Mouse (Mus musculus) right cerebral cortex, postnatal 4 days (tissue): ENCODE data around the gene Atp6v1g2.
A peak's percentile ranks its signal among the peaks of the same experiment; 100 is the strongest.

ENCODE experiments used
- DNase-seq: peaks from one replicate; pipeline ENCODE4 v3.0.0-alpha.2; 2022

Gene Atp6v1g2

DNA sequence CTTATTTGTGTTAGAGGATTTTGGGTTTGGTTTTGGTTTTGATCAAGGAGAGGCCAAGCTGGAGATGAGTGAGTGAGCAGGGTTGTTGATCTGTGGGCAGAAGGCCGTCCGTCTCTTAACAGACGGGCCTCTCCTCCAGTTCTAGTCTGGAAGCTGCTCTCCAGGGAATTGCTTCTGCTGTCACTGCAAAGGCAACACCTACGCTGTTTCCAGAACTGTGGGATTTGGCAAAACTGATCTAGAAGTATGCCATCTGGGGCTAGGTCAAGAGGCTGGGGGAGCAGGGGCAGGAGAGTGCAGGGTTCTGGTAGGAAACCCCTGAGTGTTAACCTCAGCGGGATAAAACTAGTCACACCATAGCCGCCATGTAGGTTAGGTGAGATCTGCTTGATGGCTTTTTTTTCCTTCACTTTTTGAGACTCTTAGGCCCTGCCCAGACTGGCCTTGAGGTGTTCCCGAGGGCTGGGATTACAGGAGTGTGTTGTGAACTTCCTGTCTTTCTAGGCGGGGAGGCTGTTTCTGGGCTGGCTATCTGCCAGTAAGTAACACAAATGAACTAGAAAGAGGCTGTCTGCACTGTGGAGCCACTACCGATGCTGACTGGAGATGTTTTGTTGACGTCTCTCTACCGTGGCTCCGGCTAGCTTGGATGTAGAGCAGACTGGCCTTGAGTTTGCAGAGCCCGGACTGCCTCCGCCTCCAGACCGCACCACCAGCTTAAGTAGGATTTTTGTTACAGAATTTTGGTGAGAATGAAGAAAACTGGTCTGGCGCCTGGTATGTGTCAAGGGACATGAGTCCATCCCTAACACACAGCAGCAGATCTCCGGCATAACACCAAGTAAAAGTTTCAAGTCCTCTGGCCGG, at the start of gene Atp6v1g2:
Atp6v1g2 (plus strand) TSS at position 547 of the 867 bp plus-strand sequence.
- DNase-seq = no peak

GRCm38 (mm10) chr17:35185639-35186611, 47.5 kb upstream of the Atp6v1g2 start:
- DNase-seq = peak; percentile 52

- DNase-seq = no peak
Observed at GRCm38 (mm10) chr17:35186681-35187080, 46.8 kb upstream of the Atp6v1g2 start.

DNA sequence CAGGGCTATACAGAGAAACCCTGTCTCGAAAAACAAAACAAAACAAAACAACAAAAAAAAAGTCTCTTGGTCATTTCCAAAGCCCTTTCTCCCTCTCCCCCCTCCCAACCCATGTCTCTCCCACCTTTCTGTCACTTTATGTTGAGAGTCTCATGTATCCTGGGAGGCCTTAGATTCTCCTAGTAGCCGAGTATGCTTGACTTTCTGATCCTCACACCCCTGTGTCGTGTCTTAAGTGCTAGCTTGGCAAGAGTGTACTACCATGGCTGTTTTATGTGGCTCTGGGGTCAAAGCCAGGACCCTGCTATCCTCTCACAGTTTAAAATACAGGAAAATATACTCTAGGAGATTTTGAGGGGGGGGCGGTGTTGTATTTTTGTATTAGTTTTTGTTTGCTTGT, 46.1 kb upstream of the Atp6v1g2 start:
- DNase-seq = no peak

- no peak for DNase-seq
Observed at GRCm38 (mm10) chr17:35187959-35188610, 45.4 kb upstream of the Atp6v1g2 start, which contains the start of gene Lst1. Gene Lst1, minus strand, starts transcription at chr17:35188439.

- no peak for DNase-seq
Observed at GRCm38 (mm10) chr17:35189186-35189585, 44.3 kb upstream of the Atp6v1g2 start.

DNA sequence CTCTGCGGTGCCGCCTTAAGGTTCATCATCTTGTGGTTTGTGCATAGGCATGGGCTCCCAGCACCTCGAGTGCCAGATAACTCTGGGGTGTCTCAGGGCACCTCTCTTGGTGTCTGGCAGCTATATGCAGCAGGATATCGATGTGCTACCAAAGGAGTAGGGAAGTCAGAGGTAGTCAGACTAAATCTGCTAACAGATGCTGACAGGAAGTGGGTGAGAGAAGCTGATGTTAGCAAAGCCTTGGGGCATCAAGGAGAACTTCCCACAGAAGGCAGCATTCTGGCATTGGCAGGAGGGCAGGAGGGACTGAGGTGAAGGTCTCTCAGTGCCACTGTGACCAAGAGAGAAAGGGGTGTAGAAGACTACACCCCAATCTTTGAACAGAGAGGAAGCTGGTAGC, 43.4 kb upstream of the Atp6v1g2 start:
- DNase-seq = no peak

DNA sequence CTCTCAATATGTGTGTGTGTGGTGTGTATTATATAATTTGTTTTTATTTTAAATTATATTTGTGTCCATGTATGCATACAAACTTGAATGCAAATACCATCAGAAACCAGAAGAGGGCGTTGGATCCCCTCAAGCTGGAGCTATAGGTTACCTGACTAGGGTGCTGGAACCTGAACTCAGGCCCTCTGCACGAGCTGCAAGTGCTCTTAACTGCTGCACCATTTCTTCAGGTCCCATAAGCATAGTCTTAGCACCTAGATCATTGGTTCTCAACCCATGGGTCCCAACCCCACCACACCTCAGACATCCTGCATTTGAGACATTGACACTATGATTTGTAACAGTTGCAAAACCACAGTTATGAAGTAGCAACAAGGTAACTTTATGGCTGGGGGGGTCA, 41.7 kb upstream of the Atp6v1g2 start:
- no peak for DNase-seq

GRCm38 (mm10) chr17:35192924-35193323, 40.5 kb upstream of the Atp6v1g2 start:
- no peak for DNase-seq

DNA sequence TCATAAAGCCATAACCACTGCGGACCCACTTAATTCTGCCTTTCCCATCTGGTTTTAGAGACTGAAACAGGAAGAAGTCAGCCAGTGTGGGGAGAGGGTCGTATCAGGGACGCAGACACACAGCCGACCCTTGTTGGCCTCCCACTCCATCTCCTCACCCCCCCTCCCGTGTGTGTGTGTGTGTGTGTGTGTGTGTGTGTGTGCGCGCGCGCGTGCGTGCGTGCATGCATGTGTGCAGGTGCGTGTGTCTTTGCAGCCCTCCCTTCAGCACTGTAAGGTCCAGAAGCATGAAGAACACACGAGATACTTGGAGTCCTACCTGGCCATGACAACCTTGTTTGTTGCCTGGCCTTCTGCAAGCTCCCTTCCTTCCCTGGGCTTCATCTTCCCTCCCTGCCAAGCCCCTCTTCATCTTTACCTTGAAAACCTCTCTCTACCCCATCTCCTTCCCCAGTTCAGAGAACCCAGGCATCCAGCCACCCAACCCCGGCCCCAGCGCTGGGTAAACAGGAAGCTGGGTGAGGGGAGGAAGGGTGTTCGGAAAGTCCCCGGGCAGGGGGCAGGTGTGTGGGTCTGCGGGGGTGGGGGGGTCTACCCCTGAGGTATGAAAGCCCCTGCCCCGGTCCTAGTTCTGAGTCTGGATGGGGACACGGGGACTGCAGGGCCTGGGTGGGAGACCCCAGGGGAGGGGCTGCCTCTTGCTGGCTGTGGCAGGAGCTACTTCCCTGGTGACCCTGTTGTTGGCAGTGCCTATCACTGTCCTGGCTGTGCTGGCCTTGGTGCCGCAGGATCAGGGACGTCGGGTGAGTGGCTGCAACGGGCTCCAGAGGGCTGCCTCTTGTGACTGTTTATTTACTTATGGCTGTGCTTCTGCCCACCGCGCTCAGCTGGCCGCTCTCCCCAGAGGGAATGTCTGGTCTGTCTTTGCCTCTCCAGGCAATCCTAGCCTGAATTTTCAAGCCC, 39.3 kb upstream of the Atp6v1g2 start, which contains the start of gene Ltb:
Ltb (plus strand) TSS at position 559 of the 963 bp plus-strand sequence.
- DNase-seq = no peak

- DNase-seq = no peak
Observed at GRCm38 (mm10) chr17:35194844-35195630, 38.4 kb upstream of the Atp6v1g2 start.

DNA sequence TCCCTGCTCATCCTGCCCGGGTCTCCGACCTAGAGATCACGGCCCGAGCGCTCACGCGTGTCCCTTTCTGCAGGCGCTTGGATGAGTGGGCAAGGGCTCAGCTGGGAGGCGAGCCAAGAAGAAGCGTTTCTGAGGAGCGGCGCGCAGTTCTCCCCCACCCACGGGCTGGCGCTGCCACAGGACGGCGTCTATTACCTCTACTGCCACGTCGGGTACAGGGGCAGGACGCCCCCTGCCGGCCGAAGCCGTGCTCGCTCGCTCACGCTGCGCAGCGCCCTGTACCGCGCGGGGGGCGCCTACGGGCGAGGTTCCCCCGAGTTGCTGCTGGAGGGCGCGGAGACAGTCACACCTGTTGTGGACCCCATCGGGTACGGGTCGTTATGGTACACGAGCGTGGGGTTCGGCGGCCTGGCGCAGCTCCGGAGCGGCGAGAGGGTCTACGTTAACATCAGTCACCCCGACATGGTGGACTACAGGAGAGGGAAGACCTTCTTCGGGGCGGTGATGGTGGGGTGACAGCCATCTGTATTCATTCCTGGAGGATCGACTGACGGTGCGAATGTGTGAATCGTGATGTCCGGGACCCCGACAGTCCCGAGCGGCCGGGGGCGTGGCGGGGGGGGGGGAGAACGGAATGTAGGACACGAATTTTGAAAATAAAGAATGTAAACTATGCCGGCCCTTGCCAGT, 37.7 kb upstream of the Atp6v1g2 start:
- DNase-seq = peak; percentile 87

DNA sequence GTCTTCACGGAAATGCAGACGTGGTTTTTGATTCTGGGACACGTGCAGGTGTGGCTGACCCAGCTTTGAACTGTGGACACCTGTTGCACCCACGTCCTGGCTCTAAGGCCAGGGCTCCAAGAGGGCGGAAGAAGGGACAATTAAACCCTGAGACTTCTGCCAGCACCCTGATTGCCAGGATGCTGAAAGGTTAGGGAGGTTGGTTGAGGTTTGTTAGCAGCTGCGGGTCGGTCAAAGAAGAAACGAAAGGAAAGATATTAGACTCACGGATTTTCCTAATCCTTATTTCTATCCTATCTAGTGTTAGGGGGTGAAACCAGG, 37.2 kb upstream of the Atp6v1g2 start:
- no peak for DNase-seq

DNA sequence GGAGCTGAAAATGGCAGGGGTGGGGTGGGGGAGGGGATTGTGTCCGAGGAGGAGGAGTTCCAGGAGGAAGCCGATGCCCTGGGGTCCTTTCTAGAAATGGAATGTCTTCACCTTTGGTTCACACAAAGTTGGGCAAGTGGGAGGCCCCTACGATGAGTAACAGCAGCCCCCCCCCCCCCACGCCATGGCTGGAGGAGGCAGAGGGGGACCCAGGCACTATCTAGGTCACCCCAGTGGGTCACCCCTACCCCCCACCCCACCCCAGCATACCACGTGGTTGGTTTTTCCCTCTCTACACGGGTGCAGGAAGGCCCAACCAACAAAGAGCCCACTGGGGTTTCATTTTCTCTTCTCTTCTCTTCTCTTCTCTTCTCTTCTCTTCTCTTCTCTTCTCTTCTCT, 36.3 kb upstream of the Atp6v1g2 start:
- no peak for DNase-seq

GRCm38 (mm10) chr17:35198029-35198428, 35.4 kb upstream of the Atp6v1g2 start:
- DNase-seq = no peak

- no peak for DNase-seq
Observed at GRCm38 (mm10) chr17:35198946-35199345, 34.5 kb upstream of the Atp6v1g2 start.

GRCm38 (mm10) chr17:35200398-35200797, 33.1 kb upstream of the Atp6v1g2 start:
- no peak for DNase-seq

DNA sequence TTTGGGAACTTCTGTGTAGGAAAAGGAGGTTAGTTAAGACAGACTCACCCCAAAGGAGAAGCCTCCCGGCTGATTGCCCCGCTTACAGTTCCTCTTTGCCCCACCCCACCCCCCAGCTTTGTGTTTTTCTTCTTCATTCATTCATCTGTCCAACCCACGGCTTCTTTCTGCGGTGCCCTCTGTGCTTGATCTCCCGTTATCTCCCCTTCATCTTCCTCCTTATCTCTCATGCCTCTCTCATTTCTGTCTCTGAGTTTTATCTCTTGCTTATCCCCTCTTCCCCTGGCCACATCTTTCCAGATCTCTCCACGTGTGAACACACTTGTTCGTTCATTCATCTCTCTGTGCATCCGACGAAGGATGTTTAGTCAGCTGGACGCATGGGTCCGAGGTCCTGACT, 32.3 kb upstream of the Atp6v1g2 start:
- no peak for DNase-seq

- no peak for DNase-seq
Observed at GRCm38 (mm10) chr17:35201787-35202186, 31.7 kb upstream of the Atp6v1g2 start, which contains the start of gene Tnf. Gene Tnf, minus strand, starts transcription at chr17:35202007.

GRCm38 (mm10) chr17:35202442-35202841, 31.0 kb upstream of the Atp6v1g2 start:
- DNase-seq = no peak
